Mouse (Mus musculus): ENCODE measurements around the gene Timm8b.

DNA sequence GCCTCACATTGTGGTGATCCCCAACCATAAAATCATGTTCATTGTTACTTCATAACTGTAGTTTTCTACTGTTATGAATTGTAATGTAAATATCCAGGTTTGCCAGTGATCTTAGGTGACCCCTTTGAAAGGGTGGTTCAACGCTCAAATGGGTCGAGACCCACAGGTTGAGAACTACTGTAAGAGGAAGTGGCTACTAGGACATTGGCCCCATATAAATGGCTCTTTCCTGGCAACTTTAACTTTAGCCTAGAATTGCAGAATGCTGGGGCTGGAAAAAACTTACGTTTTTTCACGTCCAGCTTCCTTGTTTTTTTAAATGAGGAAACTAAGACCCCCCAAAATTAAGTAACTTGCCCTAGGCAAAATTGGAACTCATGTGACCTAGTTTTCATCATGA lies 36.3 kb upstream of the Timm8b start:
- TF ChIP-seq CTCF (IDR thresholded peaks at IDR 0.05; ENCODE audit: low read depth) (no peak), EP300 (IDR thresholded peaks at IDR 0.05; ENCODE audit: low read depth) (no peak)
